Mouse (Mus musculus): Measurements from ENCODE around the gene Slc25a42. TPM values are rescaled to one million over a fixed set of nuclear protein-coding genes. Genes with fewer than 3 reads are reported as not detected.

Gene Slc25a42
- total RNA-seq, 2 experiments from 2014 or later: 28.5 to 44.0 TPM

Other genes with a start within 250 kb of the Slc25a42 start
- gene Gatad2a, start 215.9 kb downstream of the Slc25a42 start, total RNA-seq (2021): 10 to 100 TPM; 93.2 to 94.3 TPM
- gene Mau2, start 169.6 kb downstream of the Slc25a42 start, total RNA-seq (2021): 10 to 100 TPM; 56.7 to 63.4 TPM
- 10 to 100 TPM; 30.9 to 31.5 TPM for gene Sugp1, start 169.5 kb downstream of the Slc25a42 start, total RNA-seq (2021)
- 1 to 10 TPM in 1 of 2 experiments, under 1 TPM in 1; 0.56 to 1.1 TPM for gene Tm6sf2, start 139.4 kb downstream of the Slc25a42 start, total RNA-seq (2021)
- gene Hapln4, start 128.8 kb downstream of the Slc25a42 start, total RNA-seq (2021): under 1 TPM; 0.33 to 0.50 TPM
- gene Ncan, start 91.4 kb downstream of the Slc25a42 start, total RNA-seq (2021): under 1 TPM; 0.23 to 0.46 TPM
- 10 to 100 TPM; 17.7 to 21.5 TPM for gene Nr2c2ap, start 81.0 kb downstream of the Slc25a42 start, total RNA-seq (2021)
- gene Rfxank, start 73.2 kb downstream of the Slc25a42 start, total RNA-seq (2021): 10 to 100 TPM; 15.2 to 17.1 TPM
- gene Borcs8, start 72.8 kb downstream of the Slc25a42 start, total RNA-seq (2021): 10 to 100 TPM; 52.5 to 55.0 TPM
- gene Mef2b, start 72.6 kb downstream of the Slc25a42 start, total RNA-seq (2021): under 1 TPM; 0.46 to 0.49 TPM
- 10 to 100 TPM; 70.2 to 74.5 TPM for gene Tmem161a, start 39.9 kb downstream of the Slc25a42 start, total RNA-seq (2021)
- gene Sugp2, start 21.9 kb upstream of the Slc25a42 start, total RNA-seq (2021): 10 to 100 TPM; 24.0 to 34.1 TPM
- 10 to 100 TPM; 10.7 to 13.6 TPM for gene Armc6, start 22.2 kb upstream of the Slc25a42 start, total RNA-seq (2021)
- 10 to 100 TPM; 16.7 to 20.9 TPM for gene Homer3, start 70.5 kb upstream of the Slc25a42 start, total RNA-seq (2021)
- gene Ddx49, start 90.2 kb upstream of the Slc25a42 start, total RNA-seq (2021): 10 to 100 TPM; 69.9 to 72.0 TPM
- 100 to 1,000 TPM; 194 to 215 TPM for gene Cope, start 90.2 kb upstream of the Slc25a42 start, total RNA-seq (2021)
- gene Cers1, start 103.5 kb upstream of the Slc25a42 start, total RNA-seq (2021): 1 to 10 TPM; 1.8 to 2.2 TPM
- gene Gdf1, start 117.5 kb upstream of the Slc25a42 start, total RNA-seq (2021): under 1 TPM in 1 of 2 experiments, not detected in 1; 0.30 TPM
- 10 to 100 TPM; 62.2 to 67.6 TPM for gene Upf1, start 141.0 kb upstream of the Slc25a42 start, total RNA-seq (2021)
- not detected for gene Comp, start 161.3 kb upstream of the Slc25a42 start, total RNA-seq (2021)
- 10 to 100 TPM; 21.8 to 25.7 TPM for gene Crtc1, start 227.3 kb upstream of the Slc25a42 start, total RNA-seq (2021)